Mouse (Mus musculus): ENCODE results near the gene Taf3.
A peak's percentile ranks its signal among the peaks of the same experiment; 100 is the strongest.

The Taf3 gene

GRCm38 (mm10) chr2:10010263-10010909, 38.0 kb downstream of the Taf3 start:
- peak in 1 of 2 experiments; percentile 35 for DNase-seq (ENCODE audit: low spot score in 2 of 2)

GRCm38 (mm10) chr2:10009671-10010254, 38.6 kb downstream of the Taf3 start:
- DNase-seq (ENCODE audit: low spot score in 2 of 2), result no peak

DNA sequence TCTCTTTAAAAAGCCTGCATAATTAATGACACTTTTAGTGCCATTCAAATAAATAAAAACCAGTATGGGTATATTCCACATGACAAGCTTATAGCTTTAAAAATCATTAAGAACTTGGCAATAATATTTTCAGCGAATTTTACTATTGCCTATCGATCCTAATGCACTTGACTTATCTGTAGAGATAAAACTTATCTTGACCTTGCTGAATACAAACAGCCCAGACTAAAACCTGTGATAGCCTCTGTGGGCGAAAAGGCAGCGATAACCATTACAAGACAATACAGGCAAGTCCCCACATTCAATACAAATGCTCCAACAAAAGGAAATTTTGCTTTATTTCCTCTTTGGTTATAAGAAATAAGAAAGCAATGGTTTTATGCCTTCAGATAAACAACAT, 39.8 kb downstream of the Taf3 start:
- no peak for DNase-seq (ENCODE audit: low spot score in 2 of 2)

DNA sequence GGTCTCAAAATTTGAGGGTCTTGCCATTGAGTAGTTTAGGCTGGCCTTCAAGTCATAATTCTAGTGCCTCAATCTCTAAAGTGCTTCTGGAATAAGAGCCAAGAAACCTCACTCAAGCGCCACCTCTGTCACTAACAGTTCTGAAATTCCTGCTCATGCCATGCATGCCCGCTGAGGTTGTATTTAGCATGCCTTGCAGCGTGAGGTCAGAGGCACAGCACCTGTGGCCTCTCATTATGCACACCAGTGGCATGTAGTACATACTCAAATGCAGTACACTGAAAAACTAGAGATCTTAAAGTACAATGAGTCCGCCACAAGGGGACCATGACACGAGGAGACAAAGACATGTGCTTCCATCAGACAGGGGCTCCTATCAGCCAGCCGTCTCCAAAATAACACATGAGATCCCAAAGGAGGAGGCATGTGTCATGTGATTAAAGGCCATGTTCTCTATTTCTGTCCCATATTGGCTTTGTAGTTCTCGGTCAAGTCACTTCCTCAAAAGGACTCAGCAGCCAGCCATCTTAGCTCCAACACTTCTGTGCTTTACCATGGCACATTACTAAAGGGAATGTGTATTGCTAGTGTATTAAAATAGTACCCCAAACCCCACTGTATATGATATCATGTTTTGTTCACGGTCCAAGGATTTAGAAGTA, 43.3 kb downstream of the Taf3 start:
- no peak for DNase-seq (ENCODE audit: low spot score in 2 of 2)

GRCm38 (mm10) chr2:10003358-10003757, 45.0 kb downstream of the Taf3 start:
- DNase-seq (ENCODE audit: low spot score in 2 of 2), result no peak

DNA sequence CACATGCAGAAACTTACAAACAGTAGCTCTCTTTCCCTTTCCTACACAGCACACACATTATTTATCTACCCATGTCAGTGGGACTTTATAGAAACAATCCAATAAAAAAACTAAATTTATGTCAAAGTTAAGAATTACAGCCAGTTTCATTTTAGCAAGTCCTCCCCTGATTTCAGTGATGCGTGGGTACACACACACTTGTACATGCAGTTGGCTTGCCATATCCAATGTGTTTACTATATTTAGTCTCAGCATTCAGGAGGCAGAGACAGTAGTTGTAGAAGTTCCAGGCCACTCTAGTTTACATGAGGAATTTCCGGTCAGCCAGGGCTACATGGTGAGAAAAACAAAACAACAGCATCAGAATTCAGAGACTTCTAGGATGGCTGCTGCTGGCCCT, 46.8 kb downstream of the Taf3 start:
- DNase-seq (ENCODE audit: low spot score in 2 of 2), result peak in 1 of 2 experiments; percentile 37

- DNase-seq (ENCODE audit: low spot score in 2 of 2), result no peak
These were observed 50.9 kb downstream of the Taf3 start for GRCm38 (mm10) chr2:9997535-9997934.

DNA sequence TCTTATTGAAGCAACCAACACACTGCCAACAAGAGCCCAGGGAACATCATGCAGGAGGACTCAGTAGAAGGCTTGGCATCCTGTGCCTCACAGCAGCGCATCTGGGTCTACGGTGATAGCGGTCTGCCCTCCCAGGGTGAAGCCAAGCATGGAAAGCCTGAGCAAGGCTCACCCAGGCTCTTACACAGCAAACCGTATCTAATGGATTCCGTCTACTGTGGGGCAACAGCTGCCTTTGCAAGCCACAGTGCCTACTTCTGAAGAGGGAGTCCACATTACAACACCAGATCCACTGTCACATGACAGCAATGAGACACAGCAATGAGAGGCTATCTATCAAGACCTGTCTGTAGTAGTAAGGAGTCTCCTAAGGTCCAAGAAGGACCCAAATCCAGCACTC, 52.3 kb downstream of the Taf3 start:
- DNase-seq (ENCODE audit: low spot score in 2 of 2), result no peak

- no peak for DNase-seq (ENCODE audit: low spot score in 2 of 2)
These were observed 57.6 kb downstream of the Taf3 start for GRCm38 (mm10) chr2:9990690-9991229.

- no peak for DNase-seq (ENCODE audit: low spot score in 2 of 2)
These were observed 58.5 kb downstream of the Taf3 start for GRCm38 (mm10) chr2:9989649-9990547.

GRCm38 (mm10) chr2:9988290-9988689, 60.1 kb downstream of the Taf3 start:
- no peak for DNase-seq (ENCODE audit: low spot score in 2 of 2)

DNA sequence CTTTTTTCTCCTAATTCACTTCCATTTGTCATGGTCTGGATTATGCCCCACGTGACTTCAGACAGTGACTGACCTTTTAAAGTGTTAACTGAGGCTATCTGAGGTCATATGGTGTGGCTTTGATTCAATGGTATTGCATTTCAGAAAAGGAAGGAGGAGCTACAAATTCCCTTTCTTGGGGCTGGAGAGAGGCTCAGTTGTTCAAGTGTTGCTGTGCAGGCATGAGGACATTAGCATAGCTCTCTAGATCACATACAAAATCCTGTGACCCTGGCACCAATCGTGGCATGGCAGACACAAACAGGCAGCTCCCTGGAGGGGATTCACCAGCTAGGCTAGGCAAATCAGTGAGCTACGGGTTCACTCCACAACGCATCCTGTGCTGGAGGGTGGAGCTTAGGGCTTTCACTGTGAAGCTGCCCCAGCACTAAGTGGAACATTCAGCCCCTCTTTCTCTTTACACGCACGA, 62.4 kb downstream of the Taf3 start:
- no peak for DNase-seq (ENCODE audit: low spot score in 2 of 2)

GRCm38 (mm10) chr2:9982446-9982845, 66.0 kb downstream of the Taf3 start:
- no peak for DNase-seq (ENCODE audit: low spot score in 2 of 2)

DNA sequence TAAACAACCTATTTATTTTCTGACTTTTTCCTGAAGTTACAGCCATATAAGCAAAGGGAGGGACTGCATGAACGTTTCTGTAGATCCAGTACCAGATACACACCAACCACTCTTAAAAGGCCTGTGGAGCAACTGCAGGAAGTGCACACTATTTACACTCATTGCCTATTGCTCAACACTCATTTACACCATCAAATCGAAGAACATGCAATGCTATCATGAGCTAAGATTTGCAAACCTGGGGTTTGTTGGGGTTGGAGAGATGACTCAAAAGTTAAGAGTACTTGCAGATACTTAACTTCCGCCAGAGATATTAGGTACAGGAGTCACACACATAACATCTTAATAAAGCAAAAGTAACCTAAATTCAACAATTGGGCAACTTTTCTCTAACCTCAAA, 76.5 kb downstream of the Taf3 start:
- no peak for DNase-seq (ENCODE audit: low spot score in 2 of 2)

DNA sequence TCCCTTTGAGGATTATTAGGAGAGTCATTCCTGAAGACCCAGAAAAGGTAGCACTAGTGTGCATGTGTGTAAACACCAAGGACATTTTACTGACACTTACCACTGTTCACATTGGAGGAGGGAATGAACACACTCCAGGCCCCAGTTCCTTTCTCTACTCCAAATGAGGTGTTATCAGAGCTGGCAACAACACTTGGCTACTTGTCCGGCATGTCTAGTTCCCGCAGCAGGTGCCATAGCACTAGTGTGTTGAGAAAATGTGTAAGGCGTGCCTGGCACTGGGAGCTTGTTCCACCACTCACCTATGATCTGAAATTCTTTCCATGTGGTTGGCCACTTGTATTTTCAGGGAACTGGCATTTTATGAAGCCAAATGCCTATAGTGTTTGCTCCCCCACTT, 77.8 kb downstream of the Taf3 start:
- DNase-seq (ENCODE audit: low spot score in 2 of 2), result no peak

GRCm38 (mm10) chr2:9970178-9970577, 78.2 kb downstream of the Taf3 start:
- DNase-seq (ENCODE audit: low spot score in 2 of 2), result no peak

DNA sequence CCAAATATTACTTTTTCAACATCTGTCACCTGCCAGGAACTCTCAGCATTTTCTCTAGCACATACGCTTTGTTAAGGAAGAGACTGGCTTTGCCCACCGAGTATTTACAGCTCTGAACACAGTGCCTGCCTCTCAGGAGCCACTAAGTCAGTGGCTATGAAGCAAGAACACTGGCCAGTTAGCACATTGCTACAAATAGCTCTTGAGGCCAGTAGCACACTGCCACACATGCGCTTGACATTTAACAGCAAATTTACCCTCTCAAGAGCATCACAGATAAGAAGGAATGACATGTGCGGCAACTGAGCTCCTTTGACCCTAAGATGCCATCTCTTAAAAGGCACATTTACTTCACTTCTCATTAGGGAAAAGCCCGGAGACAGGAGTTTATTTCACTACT, 78.7 kb downstream of the Taf3 start:
- no peak for DNase-seq (ENCODE audit: low spot score in 2 of 2)

DNA sequence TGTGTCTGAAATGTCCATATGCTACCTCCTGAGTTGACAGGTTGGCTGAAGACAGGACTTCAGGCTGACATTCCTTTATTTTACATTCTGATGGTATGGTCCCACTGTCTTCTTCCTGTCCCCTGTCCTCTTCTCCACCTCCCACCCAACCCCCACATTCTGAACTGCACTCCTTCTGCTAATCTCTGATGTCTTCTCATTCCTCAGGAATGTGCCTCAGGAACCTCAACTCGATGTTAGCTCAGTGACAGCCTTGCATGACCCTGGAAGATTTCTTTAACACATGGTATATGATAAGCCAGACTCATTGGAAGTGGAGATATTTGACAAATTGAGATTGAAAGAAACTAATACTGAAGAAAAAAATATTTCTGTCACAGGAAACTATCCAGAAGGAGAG, 81.8 kb downstream of the Taf3 start:
- DNase-seq (ENCODE audit: low spot score in 2 of 2), result no peak

GRCm38 (mm10) chr2:9965608-9966007, 82.8 kb downstream of the Taf3 start:
- DNase-seq (ENCODE audit: low spot score in 2 of 2), result no peak

DNA sequence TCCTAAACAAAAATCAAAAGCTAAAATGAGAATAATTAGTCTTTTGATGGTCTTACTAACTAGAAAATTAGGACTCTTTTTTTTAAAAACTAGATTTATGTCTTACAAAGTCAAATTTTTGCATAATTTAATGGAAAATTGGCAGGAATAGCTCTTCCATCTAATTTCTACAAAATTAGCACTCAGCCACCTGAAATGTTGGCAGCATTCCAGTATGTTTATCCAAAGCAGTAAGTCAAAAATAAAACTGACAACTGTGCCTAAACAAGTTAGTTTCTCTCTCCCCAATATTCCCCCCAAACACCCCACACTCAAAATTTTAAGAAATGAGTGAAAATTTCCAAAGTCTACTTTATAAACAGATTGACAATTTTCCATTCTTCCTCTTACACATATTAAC, 85.5 kb downstream of the Taf3 start:
- DNase-seq (ENCODE audit: low spot score in 2 of 2), result no peak

- no peak for DNase-seq (ENCODE audit: low spot score in 2 of 2)
These were observed 86.7 kb downstream of the Taf3 start for GRCm38 (mm10) chr2:9961708-9962107.

- no peak for DNase-seq (ENCODE audit: low spot score in 2 of 2)
These were observed 90.4 kb downstream of the Taf3 start for GRCm38 (mm10) chr2:9958011-9958410.
